Mouse (Mus musculus): ENCODE data around the gene Gns. TPM values are rescaled to one million over a fixed set of nuclear protein-coding genes. Genes with fewer than 3 reads are reported as not detected.

The Gns gene
- polyA plus RNA-seq, 1 experiment from 2014 or later: 50.8 TPM

DNA sequence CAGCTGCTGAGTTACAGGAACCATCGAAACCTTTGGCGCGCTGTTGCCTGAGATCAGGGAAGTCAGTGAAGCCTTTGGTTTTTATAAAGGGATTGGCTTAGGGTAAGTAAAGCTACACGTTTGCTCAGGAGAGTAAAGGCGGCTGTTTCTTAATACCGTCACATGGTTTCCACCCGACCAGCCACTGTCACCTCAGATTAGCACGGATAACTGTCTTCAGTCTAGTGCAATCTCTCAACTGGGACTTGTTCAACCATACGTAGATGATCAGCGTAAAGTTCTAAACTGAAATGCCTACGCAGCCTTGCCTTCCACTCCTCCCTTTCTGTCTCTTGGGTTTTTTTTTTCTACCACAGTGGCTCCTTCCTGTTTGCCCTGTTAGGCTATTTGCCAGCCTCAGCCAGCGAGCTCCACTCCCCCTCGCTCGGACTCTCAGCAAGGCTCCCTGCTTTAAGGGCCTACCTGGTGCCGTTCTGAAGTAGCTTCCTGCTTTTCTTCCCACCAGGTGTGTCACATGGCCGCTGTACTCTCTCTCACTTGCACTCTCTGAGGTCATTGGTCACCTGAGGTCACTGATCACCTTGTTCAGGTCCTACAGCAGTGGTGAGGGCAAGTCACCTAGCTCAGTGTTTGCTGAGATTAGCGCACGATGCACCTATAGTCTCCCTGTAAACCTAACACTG lies 4.0 kb downstream of the Gns start:
- H3K9me3 ChIP-seq (replicated peaks): no peaks in the 10 kb centered on the region
- ATAC-seq (ENCODE audit: low FRiP score): no peak
- no peaks in the 10 kb centered on the region for H3K27me3 ChIP-seq
- no peak overlapping the region for H3K27ac ChIP-seq
- no peak overlapping the region for H3K4me3 ChIP-seq
- no peak overlapping the region for H3K9ac ChIP-seq
- WGBS: 93% methylated on average over 18 of the region's 18 CpGs
- H3K4me1 ChIP-seq: peaks cover 25% of the 10 kb centered on the region
- H3K36me3 ChIP-seq: peaks cover 31% of the 10 kb centered on the region
- no peak overlapping the region for H3K4me2 ChIP-seq (replicated peaks)

DNA sequence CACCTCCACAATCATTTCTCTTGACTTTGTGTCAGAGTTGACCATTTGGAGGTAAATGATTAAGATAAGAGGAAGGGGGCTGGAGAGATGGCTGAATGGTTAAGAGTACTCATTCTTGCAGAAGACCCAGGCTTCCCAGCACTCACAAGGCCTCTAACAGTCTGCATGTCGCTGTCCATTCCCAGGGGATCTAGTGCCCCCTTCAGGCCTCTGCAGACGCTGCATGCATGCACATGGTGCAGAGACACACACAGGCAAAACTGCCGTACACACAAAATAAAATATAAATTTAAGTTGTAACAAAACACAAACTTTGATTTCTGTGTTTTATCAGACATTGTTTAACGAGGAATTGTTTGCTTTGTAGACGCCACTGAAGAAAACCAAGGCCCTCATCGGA lies 5.9 kb downstream of the Gns start:
- H3K36me3 ChIP-seq: peaks cover 45% of the 10 kb centered on the region
- no peak for ATAC-seq (ENCODE audit: low FRiP score)
- 92% methylated on average over 6 of the region's 6 CpGs for WGBS

DNA sequence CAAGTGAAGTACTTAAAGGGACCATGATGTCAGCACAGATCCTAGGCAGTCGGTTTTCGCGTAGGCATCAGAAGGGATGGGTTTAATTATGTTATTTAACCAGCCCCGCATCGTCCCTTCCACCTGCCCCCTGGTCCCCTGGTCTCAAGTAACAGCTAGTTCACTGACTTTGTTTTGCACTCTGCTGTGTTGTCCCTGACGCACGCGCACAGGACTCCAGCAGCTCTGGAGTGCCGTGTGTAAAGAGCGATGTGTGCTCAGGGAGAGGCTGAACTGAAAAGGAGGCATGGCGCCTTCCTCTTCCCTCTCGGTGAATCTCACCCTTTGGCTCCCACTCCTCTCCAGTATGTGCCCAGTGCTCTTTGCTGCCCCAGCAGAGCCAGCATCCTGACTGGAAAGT lies 9.1 kb downstream of the Gns start:
- Histone ChIP-seq H3K4me2 (replicated peaks) (no peak overlapping the region), H3K36me3 (peaks cover 75% of the 10 kb centered on the region), H3K27me3 (no peaks in the 10 kb centered on the region), H3K9ac (no peak overlapping the region), H3K4me1 (no peaks in the 10 kb centered on the region), H3K4me3 (no peak overlapping the region), H3K27ac (no peak overlapping the region), H3K9me3 (replicated peaks) (no peaks in the 10 kb centered on the region)
- 68% methylated on average over 12 of the region's 12 CpGs for WGBS
- no peak for ATAC-seq (ENCODE audit: low FRiP score)

More for the DNA sequence above, 5.9 kb downstream of the Gns start:
- Histone ChIP-seq H3K27me3 (no peaks in the 10 kb centered on the region), H3K9me3 (replicated peaks) (no peaks in the 10 kb centered on the region), H3K4me2 (replicated peaks) (no peak overlapping the region), H3K4me3 (no peak overlapping the region), H3K9ac (no peak overlapping the region), H3K4me1 (peaks cover 17% of the 10 kb centered on the region), H3K27ac (no peak overlapping the region)

DNA sequence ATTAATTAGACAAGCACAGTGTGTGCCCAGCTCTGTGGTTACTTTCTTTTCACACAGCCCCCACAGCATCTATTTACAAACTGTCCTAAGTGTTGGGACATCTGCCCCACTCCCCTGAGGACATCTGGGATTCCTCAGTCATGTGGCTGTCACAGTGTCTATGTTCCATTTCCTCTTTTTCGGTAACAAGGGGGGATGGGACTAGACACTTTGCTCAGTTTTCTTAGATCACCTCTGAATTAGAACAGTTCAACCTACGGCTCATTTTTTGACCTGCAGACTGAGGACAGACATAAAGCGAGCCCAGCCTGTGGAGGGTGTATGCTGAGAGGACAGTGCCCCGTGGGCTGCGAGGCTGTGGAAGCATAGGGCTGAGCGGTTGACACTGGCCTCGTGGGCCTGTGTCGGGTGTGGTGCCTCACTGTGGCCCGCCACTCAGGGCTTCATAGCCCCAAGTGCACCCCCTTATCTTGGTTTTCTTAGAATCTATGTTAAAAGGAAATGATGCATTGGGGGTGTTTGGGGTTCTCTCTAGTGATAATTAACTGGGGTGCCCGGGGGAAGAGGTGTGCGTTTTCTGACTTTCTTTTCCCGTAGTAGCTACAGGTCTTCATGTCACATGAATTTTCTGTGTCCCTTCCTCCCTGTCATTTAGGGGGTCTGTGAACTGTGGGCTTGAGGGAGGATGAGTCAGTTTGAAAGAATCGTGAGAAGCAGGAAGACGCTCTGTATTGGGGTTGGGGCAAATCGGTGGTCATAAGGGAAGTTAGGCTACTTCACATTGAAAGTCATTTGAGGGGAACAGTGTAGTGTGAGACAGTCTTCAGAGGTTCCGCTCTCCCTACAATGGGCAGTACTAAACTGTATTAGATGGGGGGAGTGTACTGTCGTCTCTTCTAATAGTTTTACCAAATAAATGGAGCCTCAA lies 10.1 kb downstream of the Gns start:
- Histone ChIP-seq H3K9ac (no peak overlapping the region), H3K4me1 (no peaks in the 10 kb centered on the region), H3K36me3 (peaks cover 79% of the 10 kb centered on the region), H3K27ac (no peak overlapping the region), H3K4me2 (replicated peaks) (no peak overlapping the region), H3K9me3 (replicated peaks) (no peaks in the 10 kb centered on the region), H3K4me3 (no peak overlapping the region), H3K27me3 (no peaks in the 10 kb centered on the region)
- WGBS: 91% methylated on average over 17 of the region's 17 CpGs
- no peak for ATAC-seq (ENCODE audit: low FRiP score)

DNA sequence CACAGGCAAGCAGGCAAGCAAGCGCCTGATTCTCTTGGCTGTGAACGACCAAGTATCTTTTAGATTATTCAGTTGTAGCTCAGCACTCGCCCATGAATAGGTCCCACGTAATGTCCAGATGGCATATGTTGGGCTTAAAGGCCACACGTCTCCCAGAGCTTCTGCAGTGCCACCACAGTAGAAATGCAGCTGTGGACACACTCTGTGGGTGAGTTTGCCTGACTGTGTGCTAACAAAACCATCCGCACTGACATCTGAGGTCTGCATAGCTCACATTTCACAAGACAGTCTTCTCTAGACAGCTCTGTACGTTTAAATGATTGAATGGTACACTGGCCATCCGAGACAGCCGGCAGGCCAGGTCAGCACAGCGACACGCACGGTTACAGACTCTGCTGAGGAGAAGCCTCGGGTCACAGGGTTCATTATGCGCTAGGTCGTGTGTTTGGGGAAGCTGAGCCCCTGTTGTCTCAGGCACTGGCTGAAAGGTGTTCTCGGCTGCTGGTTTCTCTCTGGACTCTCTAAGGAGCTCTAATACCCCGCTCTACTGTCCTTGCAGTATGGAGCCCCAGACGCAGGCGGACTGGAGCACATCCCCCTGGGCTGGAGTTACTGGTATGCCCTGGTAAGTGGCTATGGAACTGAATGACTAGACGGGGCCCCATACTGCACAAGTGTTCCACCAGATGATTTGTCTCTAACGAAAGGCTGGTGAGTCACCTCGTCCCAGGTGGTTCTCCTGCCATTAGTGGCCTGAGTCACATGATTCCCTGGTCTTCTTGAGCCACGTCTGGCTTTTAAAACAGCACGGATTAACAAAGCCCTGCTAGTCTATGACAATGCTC lies 11.0 kb downstream of the Gns start:
- no peaks in the 10 kb centered on the region for H3K27me3 ChIP-seq
- 83% methylated on average over 24 of the region's 24 CpGs for WGBS
- H3K4me1 ChIP-seq: no peaks in the 10 kb centered on the region
- H3K9ac ChIP-seq: no peak overlapping the region
- peaks cover 78% of the 10 kb centered on the region for H3K36me3 ChIP-seq
- H3K4me2 ChIP-seq (replicated peaks): no peak overlapping the region
- no peak for ATAC-seq (ENCODE audit: low FRiP score)
- no peak overlapping the region for H3K4me3 ChIP-seq
- no peaks in the 10 kb centered on the region for H3K9me3 ChIP-seq (replicated peaks)
- H3K27ac ChIP-seq: no peak overlapping the region

DNA sequence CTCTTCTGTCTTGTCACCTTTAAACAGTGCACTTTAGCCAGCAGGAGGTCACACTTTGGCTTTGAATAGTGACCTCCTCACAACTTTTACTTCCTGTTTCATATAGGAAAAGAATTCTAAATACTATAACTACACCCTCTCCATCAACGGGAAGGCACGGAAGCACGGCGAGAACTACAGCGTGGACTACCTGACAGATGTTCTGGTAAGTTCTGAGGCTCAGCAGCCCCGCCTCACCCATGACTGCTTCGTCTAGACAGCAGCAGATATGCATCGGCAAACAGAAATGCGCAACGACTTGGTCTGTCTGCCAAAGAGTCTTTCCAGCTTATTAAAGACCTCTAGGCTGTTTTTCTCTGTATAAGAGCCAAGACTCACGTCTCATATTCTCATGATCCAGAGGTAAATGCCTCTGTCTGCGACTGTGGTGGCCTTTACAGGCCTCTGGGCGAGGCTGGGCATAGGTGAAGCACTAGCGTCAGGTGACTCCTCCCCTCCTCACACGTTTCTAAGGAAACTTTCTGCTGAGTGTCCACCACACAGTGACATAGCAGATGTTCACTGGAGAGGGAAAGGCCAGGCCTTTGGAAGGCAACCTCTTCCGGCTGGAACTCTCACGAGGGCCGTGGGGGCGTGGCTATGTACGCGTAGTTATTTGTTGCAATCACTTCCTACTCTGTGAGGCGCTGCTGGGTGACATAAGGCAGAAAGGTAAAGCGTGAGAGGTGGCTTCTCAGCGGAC lies 11.8 kb downstream of the Gns start:
- Histone ChIP-seq H3K9ac (no peak overlapping the region), H3K4me1 (no peaks in the 10 kb centered on the region), H3K4me3 (no peak overlapping the region), H3K27me3 (no peaks in the 10 kb centered on the region), H3K4me2 (replicated peaks) (no peak overlapping the region), H3K36me3 (peaks cover 81% of the 10 kb centered on the region), H3K9me3 (replicated peaks) (no peaks in the 10 kb centered on the region), H3K27ac (no peak overlapping the region)
- ATAC-seq (ENCODE audit: low FRiP score): no peak
- WGBS: 92% methylated on average over 24 of the region's 24 CpGs

DNA sequence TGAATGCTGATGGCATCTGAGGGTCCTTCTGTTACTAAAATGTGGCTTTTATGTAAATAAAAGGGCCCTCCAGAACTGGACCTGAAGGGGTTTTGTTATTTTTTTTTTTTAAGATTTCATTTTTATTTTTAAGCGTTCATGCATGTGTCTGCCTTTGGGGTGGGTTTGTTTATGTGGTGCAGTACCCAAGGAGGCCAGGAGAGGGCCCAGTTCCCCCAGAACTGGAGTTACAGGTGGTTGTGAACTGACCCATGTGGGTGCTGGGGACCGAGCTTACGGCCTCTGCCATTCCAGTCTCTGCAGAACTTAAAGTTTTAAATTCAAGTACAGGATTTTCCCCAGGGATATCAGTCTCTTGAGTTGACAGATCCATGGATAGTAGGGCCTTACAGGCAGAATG lies 14.5 kb downstream of the Gns start:
- no peak overlapping the region for H3K4me2 ChIP-seq (replicated peaks)
- no peaks in the 10 kb centered on the region for H3K4me1 ChIP-seq
- H3K9me3 ChIP-seq (replicated peaks): no peaks in the 10 kb centered on the region
- no peak for ATAC-seq (ENCODE audit: low FRiP score)
- H3K27ac ChIP-seq: no peak overlapping the region
- H3K9ac ChIP-seq: no peak overlapping the region
- H3K4me3 ChIP-seq: no peak overlapping the region
- H3K27me3 ChIP-seq: no peaks in the 10 kb centered on the region
- 94% methylated on average over 3 of the region's 3 CpGs for WGBS
- H3K36me3 ChIP-seq: peaks cover 91% of the 10 kb centered on the region

DNA sequence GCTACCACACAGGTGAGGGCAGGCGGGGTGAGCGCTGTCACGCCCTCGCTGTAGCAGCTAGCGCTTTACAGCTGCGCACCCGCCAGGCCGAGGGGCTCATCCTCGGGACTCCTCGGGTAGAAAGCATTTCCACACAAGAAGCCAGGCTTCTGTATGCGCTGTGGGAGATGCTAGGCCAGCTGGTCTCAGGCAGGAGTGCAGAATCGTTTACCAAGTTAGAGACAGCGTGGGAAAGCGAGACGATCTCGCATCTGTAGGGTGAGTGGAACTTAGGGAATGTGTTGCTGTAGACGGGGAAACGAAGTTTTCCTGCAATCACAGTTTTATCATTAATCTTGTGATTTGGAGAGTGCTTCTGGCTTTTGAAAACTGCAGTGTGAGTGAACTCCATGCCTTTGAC lies 16.4 kb downstream of the Gns start:
- 93% methylated on average over 18 of the region's 18 CpGs for WGBS
- Histone ChIP-seq H3K27me3 (no peaks in the 10 kb centered on the region), H3K9me3 (replicated peaks) (no peaks in the 10 kb centered on the region), H3K36me3 (peaks cover 85% of the 10 kb centered on the region), H3K27ac (no peak overlapping the region), H3K4me2 (replicated peaks) (no peak overlapping the region), H3K4me3 (no peak overlapping the region), H3K9ac (no peak overlapping the region), H3K4me1 (peaks cover 4% of the 10 kb centered on the region)
- no peak for ATAC-seq (ENCODE audit: low FRiP score)

DNA sequence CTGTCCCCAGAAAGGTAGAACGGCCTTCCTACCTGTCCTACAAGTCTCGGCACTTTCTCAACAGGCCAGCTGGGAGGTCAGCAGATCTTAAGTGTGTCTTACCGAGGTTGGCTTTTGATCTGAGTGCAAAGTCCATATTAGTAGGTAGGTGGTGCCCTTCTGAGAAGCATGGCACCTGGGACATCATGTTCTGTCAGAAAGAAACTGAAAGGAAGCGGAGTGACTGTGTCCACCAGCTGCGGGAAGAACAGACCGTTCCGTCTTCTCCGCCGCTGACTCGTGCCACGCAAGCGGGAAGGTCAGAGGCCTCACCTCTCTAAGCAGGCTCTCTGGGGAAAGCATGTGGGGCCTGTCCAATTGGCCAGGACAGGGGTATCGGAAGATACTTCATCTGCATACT lies 19.8 kb downstream of the Gns start:
- H3K4me1 ChIP-seq: peaks cover 10% of the 10 kb centered on the region
- ATAC-seq (ENCODE audit: low FRiP score): no peak
- H3K9me3 ChIP-seq (replicated peaks): no peaks in the 10 kb centered on the region
- peaks cover 76% of the 10 kb centered on the region for H3K36me3 ChIP-seq
- 89% methylated on average over 13 of the region's 13 CpGs for WGBS
- H3K9ac ChIP-seq: no peak overlapping the region
- H3K27ac ChIP-seq: no peak overlapping the region
- no peak overlapping the region for H3K4me3 ChIP-seq
- no peaks in the 10 kb centered on the region for H3K27me3 ChIP-seq
- H3K4me2 ChIP-seq (replicated peaks): no peak overlapping the region

DNA sequence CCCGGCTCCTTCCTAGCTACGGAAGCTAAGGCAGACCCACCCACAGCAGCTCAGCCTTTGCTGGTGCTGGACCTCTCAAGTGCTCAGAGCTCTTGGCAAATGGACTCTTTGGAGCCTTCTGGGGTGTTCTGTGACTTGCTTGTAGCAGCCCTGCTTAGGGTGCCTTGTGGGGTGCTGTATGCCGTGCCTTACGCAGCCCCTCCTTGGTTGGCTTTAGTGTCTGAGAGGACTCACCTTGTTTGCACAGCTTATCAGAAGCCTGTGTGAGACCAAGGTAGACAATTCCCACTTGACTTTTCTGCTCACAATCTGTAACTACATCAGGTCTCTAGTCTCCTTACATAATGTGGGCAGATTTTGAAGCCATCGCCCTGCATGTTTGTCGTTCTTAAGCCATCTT lies 20.8 kb downstream of the Gns start:
- H3K4me3 ChIP-seq: no peak overlapping the region
- peaks cover 10% of the 10 kb centered on the region for H3K4me1 ChIP-seq
- no peaks in the 10 kb centered on the region for H3K9me3 ChIP-seq (replicated peaks)
- H3K36me3 ChIP-seq: peaks cover 78% of the 10 kb centered on the region
- H3K9ac ChIP-seq: no peak overlapping the region
- H3K4me2 ChIP-seq (replicated peaks): no peak overlapping the region
- 0 out of 2 replicates have a peak overlapping the region, but pooled peaks have one; percentile 5 for H3K27ac ChIP-seq
- H3K27me3 ChIP-seq: no peaks in the 10 kb centered on the region
- 96% methylated on average over 6 of the region's 6 CpGs for WGBS
- ATAC-seq (ENCODE audit: low FRiP score): no peak

DNA sequence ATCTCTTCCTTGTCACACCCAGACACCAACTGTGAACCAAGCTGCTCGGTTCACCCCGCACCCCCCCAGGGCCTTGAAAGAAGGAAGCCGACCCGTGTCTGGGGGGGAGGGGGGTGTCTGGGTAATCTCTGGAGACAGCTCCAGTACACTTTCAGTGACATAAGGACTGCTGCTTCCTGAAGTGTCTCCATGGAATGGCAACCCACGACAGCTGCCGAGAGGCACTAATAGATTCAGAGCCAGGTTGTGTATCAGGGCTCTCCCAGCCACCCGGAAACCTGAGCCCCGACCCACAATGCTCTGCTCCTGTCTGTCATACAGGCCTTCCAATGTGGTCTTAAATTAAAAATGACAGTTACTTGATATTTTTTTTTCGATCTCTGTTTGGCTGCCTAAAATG lies 21.5 kb downstream of the Gns start:
- Histone ChIP-seq H3K9ac (no peak overlapping the region), H3K36me3 (peaks cover 78% of the 10 kb centered on the region), H3K27me3 (no peaks in the 10 kb centered on the region), H3K4me3 (no peak overlapping the region), H3K4me1 (peaks cover 10% of the 10 kb centered on the region), H3K4me2 (replicated peaks) (no peak overlapping the region), H3K9me3 (replicated peaks) (no peaks in the 10 kb centered on the region), H3K27ac (peak overlapping the region; percentile 62; the same call in 1 of the 2 replicates)
- ATAC-seq (ENCODE audit: low FRiP score): no peak
- 49% methylated on average over 9 of the region's 9 CpGs for WGBS

All from hindbrain, embryonic 12.5 days (tissue).